Mouse (Mus musculus) limb, embryonic 14.5 days (tissue): Measurements from ENCODE around the gene Myct1. TPM values are rescaled to one million over a fixed set of nuclear protein-coding genes. Genes with fewer than 3 reads are reported as not detected.
A peak's percentile ranks its signal among the peaks of the same experiment; 100 is the strongest.

Experiments used
- ATAC-seq: fragments of 200-750 bp; cut with Nextera tagmentation; 2 replicates; pipeline ENCODE4 v1.8.0; 2017; ENCODE audit warnings: low read depth, moderate number of reproducible peaks, moderate TSS enrichment; ENCODE audit not compliant: low FRiP score
- DNase-seq: peaks from one replicate; pipeline ENCODE4 v3.0.0-alpha.2; 2015; ENCODE audit warnings: low spot score
- H3K27ac ChIP-seq: fragments of 300-500 bp; sonication (generic); replicated peaks from 2 replicates; pipeline ENCODE4 v1.5.1; 2014; ENCODE audit warnings: low read depth, mild to moderate bottlenecking, low read length, moderate library complexity, mixed read lengths
- H3K27me3 ChIP-seq: fragments of 300-500 bp; sonication (generic); 2 replicates; pipeline ENCODE4 v1.6.1; 2014; ENCODE audit warnings: low read length, mixed read lengths; ENCODE audit not compliant: control insufficient read depth, insufficient read depth
- H3K36me3 ChIP-seq: fragments of 300-500 bp; sonication (generic); 2 replicates; pipeline ENCODE4 v1.6.1; 2014; ENCODE audit warnings: mild to moderate bottlenecking, low read length, moderate library complexity, mixed read lengths; ENCODE audit not compliant: control insufficient read depth, insufficient read depth
- H3K4me1 ChIP-seq: fragments of 300-500 bp; sonication (generic); 2 replicates; pipeline ENCODE4 v1.6.1; 2014; ENCODE audit warnings: antibody characterized with exemption, low read length, mixed read lengths; ENCODE audit not compliant: control insufficient read depth, insufficient read depth
- H3K4me2 ChIP-seq: fragments of 300-500 bp; sonication (generic); replicated peaks from 2 replicates; pipeline ENCODE4 v1.6.1; 2014; ENCODE audit warnings: low read depth, mild to moderate bottlenecking, low read length, moderate library complexity; ENCODE audit not compliant: severe bottlenecking
- H3K4me3 ChIP-seq: fragments of 300-500 bp; sonication (generic); replicated peaks from 2 replicates; pipeline ENCODE4 v1.5.1; 2014; ENCODE audit warnings: low read length
- H3K9ac ChIP-seq: fragments of 300-500 bp; sonication (generic); 2 replicates; pipeline ENCODE4 v1.6.1; 2014; ENCODE audit warnings: mild to moderate bottlenecking, low read depth, low read length, moderate library complexity; ENCODE audit not compliant: severe bottlenecking
- H3K9me3 ChIP-seq: fragments of 300-500 bp; sonication (generic); 2 replicates; pipeline ENCODE4 v1.6.1; 2016; ENCODE audit warnings: low read length; ENCODE audit not compliant: control insufficient read depth
- POLR2A ChIP-seq: fragments of 200-500 bp; IDR thresholded peaks from 2 replicates; pipeline ENCODE4 v1.8.0; 2012; ENCODE audit warnings: inconsistent platforms, mild to moderate bottlenecking, moderate library complexity, borderline replicate concordance; ENCODE audit not compliant: insufficient read depth, insufficient read length; ENCODE audit errors: extremely low read depth
- WGBS: fragments of 180-500 bp; shearing (Covaris S2); extraction: QIAGEN DNeasy Blood & Tissue Kit; methylation state at CpG from one replicate; pipeline ENCODE4 v1.1.7; 2014; 5-methylcytosine and 5-hydroxymethylcytosine counted together
- polyA plus RNA-seq, 2 experiments: library from polyadenylated mRNA; depleted of rRNA in 1 of 2; stranded (reverse) in 1 of 2; unstranded in 1 of 2; fragments of >200 nt; fragmentation: Nextera tagmentation in 1 of 2; extraction: Ambion mirVana in 1 of 2; gene quantifications; 2 replicates each; pipeline versions ENCODE4 v1.2.1 to v1.2.3; 2012 to 2014

Gene Myct1
- 3.6 and 3.8 TPM in 2 replicates for polyA plus RNA-seq (2012; rRNA removed)
- polyA plus RNA-seq (2014; fragmentation: Nextera tagmentation; extraction: Ambion mirVana), result 3.9 and 5.1 TPM in 2 replicates

DNA sequence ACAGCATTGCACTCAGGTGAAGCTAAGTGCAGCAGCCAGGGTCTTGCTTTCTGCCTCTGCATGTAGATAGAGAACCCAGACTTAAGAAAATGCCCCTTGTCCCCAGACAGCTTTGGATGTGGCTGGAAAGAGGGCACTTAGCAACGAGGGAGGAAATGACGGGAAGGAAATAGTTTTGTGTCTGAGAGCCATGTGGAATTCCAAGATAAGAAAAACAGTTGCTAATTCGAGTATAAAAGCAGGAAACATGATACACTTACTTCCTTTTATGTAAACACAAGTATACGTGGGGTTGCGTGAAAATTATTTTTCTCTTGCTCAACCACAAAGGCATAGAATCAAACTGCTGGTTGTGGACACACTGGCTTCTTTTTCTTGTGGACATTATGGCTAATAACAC, at the start of gene Myct1:
Myct1 (plus strand) TSS at position 312 of the 400 bp plus-strand sequence.
- Histone ChIP-seq H3K4me2 (no peak within 1 kb of the TSS), H3K4me3 (no peak within 1 kb of the TSS; the same call in 1 of the 2 replicates), H3K27me3 (no peaks in the 10 kb centered on the region), H3K4me1 (no peaks in the 10 kb centered on the region), H3K27ac (no peak within 1 kb of the TSS), H3K36me3 (no peaks in the 10 kb centered on the region), H3K9ac (no peak within 1 kb of the TSS), H3K9me3 (no peaks in the 10 kb centered on the region)
- 41% methylated on average over 5 of the region's 5 CpGs for WGBS
- no peak for DNase-seq
- TF ChIP-seq POLR2A, result no peak
- no peak for ATAC-seq

- Histone ChIP-seq H3K4me2 (no peak overlapping the region), H3K9ac (no peak overlapping the region), H3K36me3 (no peaks in the 10 kb centered on the region), H3K9me3 (no peaks in the 10 kb centered on the region), H3K4me1 (peaks cover 4% of the 10 kb centered on the region), H3K4me3 (no peak overlapping the region), H3K27ac (no peak overlapping the region), H3K27me3 (no peaks in the 10 kb centered on the region; the same call in 1 of the 2 replicates)
- WGBS, result 91% methylated on average over 5 of the region's 5 CpGs
- no peak for DNase-seq
- no peak for TF ChIP-seq POLR2A
- no peak for ATAC-seq
Measured at GRCm38 (mm10) chr10:5546428-5546827, 47.1 kb upstream of the Myct1 start.

DNA sequence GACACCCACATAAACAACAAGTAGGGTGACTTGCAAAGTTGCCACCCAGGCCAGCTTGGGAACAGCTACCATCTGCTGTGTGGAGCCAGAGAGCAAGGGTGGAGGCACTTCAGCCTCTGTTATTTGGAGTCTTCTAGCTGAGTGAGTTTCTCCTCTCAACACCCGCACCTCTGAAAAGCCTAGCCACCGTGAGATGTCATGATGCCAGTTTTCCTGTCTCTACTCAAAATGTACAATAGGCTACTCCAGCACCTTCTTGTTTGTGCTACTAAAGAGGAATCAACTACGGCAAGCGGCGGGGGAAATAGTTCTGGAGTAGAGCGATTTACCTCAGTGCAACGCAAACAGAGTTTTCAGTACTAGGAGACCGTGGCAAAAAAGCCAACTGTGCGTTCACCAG, 45.8 kb upstream of the Myct1 start:
- Histone ChIP-seq H3K9ac (no peak overlapping the region), H3K4me2 (no peak overlapping the region), H3K27ac (no peak overlapping the region), H3K36me3 (no peaks in the 10 kb centered on the region), H3K4me1 (peaks cover 4% of the 10 kb centered on the region), H3K27me3 (no peaks in the 10 kb centered on the region; the same call in 1 of the 2 replicates), H3K9me3 (no peaks in the 10 kb centered on the region), H3K4me3 (no peak overlapping the region)
- TF ChIP-seq POLR2A, result no peak
- DNase-seq (no peak), ATAC-seq (no peak)
- WGBS, result 88% methylated on average over 9 of the region's 9 CpGs

DNA sequence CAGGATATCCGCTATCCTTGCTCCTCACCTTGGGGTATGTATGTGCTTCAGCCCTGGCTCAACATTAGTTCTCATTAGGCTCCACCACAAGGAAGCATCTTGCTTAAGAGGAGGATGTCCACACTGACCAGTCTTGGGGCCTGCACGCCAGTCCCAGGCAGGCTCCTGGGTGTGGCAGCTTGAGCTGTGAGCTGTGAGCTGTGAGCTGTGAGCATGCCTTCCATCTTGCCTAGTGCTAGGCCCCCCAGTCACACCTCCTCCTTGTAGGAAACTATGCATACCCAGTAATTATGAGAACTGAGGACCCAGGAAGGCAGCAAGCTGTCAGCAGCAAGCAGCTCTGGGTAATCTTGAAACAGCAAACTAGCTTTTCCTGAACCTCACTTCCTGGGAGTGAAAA, 44.9 kb upstream of the Myct1 start:
- H3K27ac ChIP-seq, result no peak overlapping the region
- 75% methylated on average over 2 of the region's 2 CpGs for WGBS

DNA sequence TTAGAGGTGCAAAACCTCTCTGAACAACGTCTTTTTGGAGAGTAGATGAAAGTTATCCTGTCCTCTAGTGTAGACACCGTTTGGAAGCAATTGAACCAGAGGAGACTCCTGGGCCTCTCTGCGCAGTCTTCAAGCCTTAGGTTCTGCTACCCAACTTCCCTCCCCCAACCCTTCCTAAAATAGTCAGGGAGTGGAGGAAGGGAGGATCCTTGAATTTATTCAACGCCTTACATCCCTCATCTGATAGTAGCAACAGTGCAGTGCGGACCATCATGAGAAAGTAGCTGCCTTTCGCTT, 43.8 kb upstream of the Myct1 start:
- TF ChIP-seq POLR2A, result no peak
- H3K9me3 ChIP-seq, result no peaks in the 10 kb centered on the region
- 12% methylated on average over 6 of the region's 6 CpGs for WGBS
- H3K27me3 ChIP-seq, result no peaks in the 10 kb centered on the region; the same call in 1 of the 2 replicates
- H3K36me3 ChIP-seq, result no peaks in the 10 kb centered on the region
- peak overlapping the region; percentile 83 for H3K4me2 ChIP-seq
- ATAC-seq (no peak), DNase-seq (no peak)
- H3K4me1 ChIP-seq, result peaks cover 4% of the 10 kb centered on the region
- no peak overlapping the region for H3K27ac ChIP-seq
- H3K4me3 ChIP-seq, result peak overlapping the region; percentile 44
- no peak overlapping the region for H3K9ac ChIP-seq

More for the DNA sequence above, 44.9 kb upstream of the Myct1 start:
- H3K36me3 ChIP-seq, result no peaks in the 10 kb centered on the region
- TF ChIP-seq POLR2A, result no peak
- no peak overlapping the region for H3K4me3 ChIP-seq
- H3K9ac ChIP-seq, result no peak overlapping the region
- H3K27me3 ChIP-seq, result no peaks in the 10 kb centered on the region; the same call in 1 of the 2 replicates
- peaks cover 4% of the 10 kb centered on the region for H3K4me1 ChIP-seq
- ATAC-seq, result no peak
- H3K4me2 ChIP-seq, result no peak overlapping the region
- DNase-seq, result no peak
- no peaks in the 10 kb centered on the region for H3K9me3 ChIP-seq
